Mouse (Mus musculus) lung, postnatal 0 days (tissue): ENCODE data around the gene Hs6st1. TPM values are rescaled to one million over a fixed set of nuclear protein-coding genes. Genes with fewer than 3 reads are reported as not detected.

ENCODE experiments used
- ATAC-seq: fragments of 200-750 bp; cut with Nextera tagmentation; 2 replicates; pipeline ENCODE4 v1.8.0; 2017; ENCODE audit warnings: moderate library complexity
- DNase-seq: peaks from one replicate; pipeline ENCODE4 v3.0.0-alpha.2; 2016; ENCODE audit warnings: low spot score
- H3K27ac ChIP-seq: fragments of 300-500 bp; sonication (generic); 2 replicates; pipeline ENCODE4 v1.5.1; 2014; ENCODE audit warnings: antibody characterized with exemption, mild to moderate bottlenecking, low read length, mixed read lengths
- H3K27me3 ChIP-seq: fragments of 300-500 bp; sonication (generic); replicated peaks from 2 replicates; pipeline ENCODE4 v1.6.1; 2014; ENCODE audit warnings: low read length, mixed read lengths; ENCODE audit not compliant: insufficient read depth
- H3K36me3 ChIP-seq: fragments of 300-500 bp; sonication (generic); 2 replicates; pipeline ENCODE4 v1.6.1; 2014; ENCODE audit warnings: low read length, mixed read lengths; ENCODE audit not compliant: insufficient read depth
- H3K4me1 ChIP-seq: fragments of 300-500 bp; sonication (generic); 2 replicates; pipeline ENCODE4 v1.6.1; 2014; ENCODE audit warnings: antibody characterized with exemption, low read depth, low read length, mixed read lengths; ENCODE audit not compliant: insufficient read depth
- H3K4me2 ChIP-seq: fragments of 300-500 bp; sonication (generic); replicated peaks from 2 replicates; pipeline ENCODE4 v1.6.1; 2014; ENCODE audit warnings: low read depth, mild to moderate bottlenecking, low read length, moderate library complexity, mixed read lengths
- H3K4me3 ChIP-seq: fragments of 300-500 bp; sonication (generic); 2 replicates; pipeline ENCODE4 v1.5.1; 2014; ENCODE audit warnings: low read depth, low read length
- H3K9ac ChIP-seq: fragments of 300-500 bp; sonication (generic); replicated peaks from 2 replicates; pipeline ENCODE4 v1.6.1; 2014; ENCODE audit warnings: low read depth, mild to moderate bottlenecking
- H3K9me3 ChIP-seq: fragments of 300-500 bp; sonication (generic); 2 replicates; pipeline ENCODE4 v1.6.1; 2016; ENCODE audit warnings: low read length, mixed read lengths
- CTCF ChIP-seq: IDR thresholded peaks from 2 replicates; pipeline ENCODE4 v1.5.1; 2016; ENCODE audit warnings: antibody characterized with exemption, mild to moderate bottlenecking
- EP300 ChIP-seq: IDR thresholded peaks from 2 replicates; pipeline ENCODE4 v1.6.1; 2016; ENCODE audit warnings: antibody characterized with exemption, mild to moderate bottlenecking, control low read depth
- WGBS: fragments of 180-500 bp; shearing (Covaris S2); extraction: QIAGEN DNeasy Blood & Tissue Kit; methylation state at CpG from one replicate; pipeline ENCODE4 v1.1.7; 2014; 5-methylcytosine and 5-hydroxymethylcytosine counted together
- polyA plus RNA-seq: library from polyadenylated mRNA; unstranded; fragments of >200 nt; fragmentation: Nextera tagmentation; extraction: Ambion mirVana; gene quantifications from 2 replicates; pipeline ENCODE4 v1.2.1, GENCODE M21; 2015

The Hs6st1 gene
- polyA plus RNA-seq, 1 experiment from 2014 or later, result 4.9 TPM

DNA sequence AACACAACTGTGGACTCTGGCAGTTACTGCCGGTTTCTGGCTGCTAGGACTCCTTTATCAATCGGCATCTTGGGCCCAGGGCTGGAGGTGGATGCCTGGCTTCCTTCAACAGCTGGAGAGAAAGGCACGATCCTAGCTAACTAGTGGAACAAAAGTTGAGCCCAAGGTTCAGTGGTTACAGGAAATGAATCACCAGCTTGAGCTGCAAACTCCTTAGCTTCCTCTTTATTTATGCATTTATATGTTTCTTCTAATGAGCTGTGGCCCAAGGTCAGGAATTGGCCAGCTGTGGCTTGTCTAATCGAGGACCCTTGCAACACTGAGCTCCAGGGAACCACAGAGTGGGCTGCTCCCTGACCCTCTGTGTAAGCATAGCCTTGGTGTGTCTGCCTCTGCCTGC lies 60.9 kb downstream of the Hs6st1 start:
- no peak overlapping the region for H3K27ac ChIP-seq
- TF ChIP-seq CTCF (no peak), EP300 (0 out of 2 replicates have a peak, but pooled peaks have one; percentile 33)
- peak; percentile 80 for DNase-seq
- no peak overlapping the region for H3K4me2 ChIP-seq
- 28% methylated on average over 4 of the region's 4 CpGs for WGBS
- peak; percentile 85 for ATAC-seq
- no peaks in the 10 kb centered on the region for H3K27me3 ChIP-seq
- no peak overlapping the region for H3K9ac ChIP-seq
- H3K36me3 ChIP-seq, result no peaks in the 10 kb centered on the region
- H3K9me3 ChIP-seq, result no peaks in the 10 kb centered on the region
- no peak overlapping the region for H3K4me3 ChIP-seq
- H3K4me1 ChIP-seq, result no peaks in the 10 kb centered on the region

GRCm38 (mm10) chr1:36129881-36130280 lies 61.7 kb downstream of the Hs6st1 start:
- ATAC-seq (no peak), DNase-seq (no peak)
- Histone ChIP-seq H3K4me3 (no peak overlapping the region), H3K9me3 (no peaks in the 10 kb centered on the region), H3K4me1 (no peaks in the 10 kb centered on the region), H3K27ac (no peak overlapping the region), H3K9ac (no peak overlapping the region), H3K27me3 (no peaks in the 10 kb centered on the region), H3K4me2 (no peak overlapping the region), H3K36me3 (no peaks in the 10 kb centered on the region)
- 86% methylated on average over 8 of the region's 8 CpGs for WGBS
- no peak for TF ChIP-seq CTCF
- no peak for TF ChIP-seq EP300

GRCm38 (mm10) chr1:36130307-36131035 lies 62.3 kb downstream of the Hs6st1 start:
- WGBS, result 79% methylated on average over 4 of the region's 4 CpGs
- TF ChIP-seq EP300, result no peak
- TF ChIP-seq CTCF, result no peak
- no peak overlapping the region for H3K9ac ChIP-seq
- H3K27ac ChIP-seq, result no peak overlapping the region
- DNase-seq, result no peak
- no peak overlapping the region for H3K4me3 ChIP-seq
- ATAC-seq, result no peak
- no peaks in the 10 kb centered on the region for H3K9me3 ChIP-seq
- no peak overlapping the region for H3K4me2 ChIP-seq
- H3K4me1 ChIP-seq, result no peaks in the 10 kb centered on the region
- no peaks in the 10 kb centered on the region for H3K27me3 ChIP-seq
- H3K36me3 ChIP-seq, result no peaks in the 10 kb centered on the region

DNA sequence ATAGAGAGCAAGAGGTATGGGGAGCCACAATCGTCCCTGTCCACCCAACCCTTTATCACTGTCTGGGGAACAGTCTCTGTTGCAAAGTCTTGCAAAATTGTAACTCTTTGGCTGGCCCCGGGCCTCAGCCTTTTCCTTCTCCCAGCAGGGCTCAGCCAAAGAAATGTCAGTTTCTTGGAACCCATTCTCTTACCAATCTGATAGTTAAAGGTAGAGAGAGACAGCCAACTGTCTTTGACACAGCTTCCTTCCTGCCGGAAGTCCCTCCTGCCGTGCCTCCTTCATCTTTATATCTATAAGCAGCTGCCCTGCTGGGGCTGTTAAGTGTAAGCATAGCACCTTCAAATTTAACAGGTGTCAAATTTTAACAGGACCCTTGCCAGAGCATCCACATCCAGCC lies 63.0 kb downstream of the Hs6st1 start:
- no peak for DNase-seq
- TF ChIP-seq EP300 (no peak), CTCF (no peak)
- ATAC-seq, result no peak
- H3K4me1 ChIP-seq, result no peaks in the 10 kb centered on the region
- 35% methylated on average over 4 of the region's 4 CpGs for WGBS
- H3K36me3 ChIP-seq, result no peaks in the 10 kb centered on the region
- H3K27me3 ChIP-seq, result no peaks in the 10 kb centered on the region
- H3K27ac ChIP-seq, result no peak overlapping the region
- H3K9me3 ChIP-seq, result no peaks in the 10 kb centered on the region
- no peak overlapping the region for H3K9ac ChIP-seq
- no peak overlapping the region for H3K4me3 ChIP-seq
- H3K4me2 ChIP-seq, result no peak overlapping the region

DNA sequence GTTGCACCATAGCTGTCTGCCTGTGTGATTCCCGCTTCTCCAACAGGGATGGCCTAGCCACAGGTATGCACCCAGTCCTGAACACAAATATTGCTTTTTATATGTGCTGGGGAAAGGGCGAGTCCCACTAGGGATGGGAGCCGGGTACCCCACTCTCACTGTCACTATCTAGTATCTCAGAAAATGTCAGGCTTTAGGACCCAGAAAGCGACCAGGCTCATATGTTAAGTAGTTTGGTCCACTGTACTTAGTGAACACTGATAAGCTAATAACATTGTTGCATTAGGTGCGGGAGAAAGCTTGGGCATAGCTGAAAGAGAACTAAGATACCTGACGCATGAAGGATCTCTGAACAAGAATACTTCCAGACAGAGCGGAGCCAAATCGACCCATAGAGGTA lies 63.6 kb downstream of the Hs6st1 start:
- no peaks in the 10 kb centered on the region for H3K36me3 ChIP-seq
- H3K27me3 ChIP-seq, result no peaks in the 10 kb centered on the region

DNA sequence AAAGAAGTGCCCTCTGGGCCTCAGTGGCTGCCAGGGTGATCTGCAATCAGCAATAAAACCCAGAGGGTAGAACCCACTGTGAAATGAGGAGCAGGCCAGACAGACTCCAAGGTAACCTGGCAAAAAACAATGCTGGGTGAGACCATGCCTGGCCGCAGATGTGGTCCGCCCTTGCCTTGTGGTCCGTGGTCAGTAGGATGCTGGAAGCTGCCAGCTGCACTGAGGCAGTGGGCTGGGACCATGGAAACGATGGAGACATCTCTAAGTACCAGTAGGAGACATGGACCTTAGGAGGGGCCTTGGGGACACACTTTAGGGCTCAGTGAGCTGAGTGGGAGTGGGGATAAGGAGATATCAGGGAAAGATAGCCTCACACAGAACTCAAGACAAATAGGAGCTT lies 64.0 kb downstream of the Hs6st1 start:
- Histone ChIP-seq H3K9me3 (no peaks in the 10 kb centered on the region), H3K9ac (no peak overlapping the region), H3K27me3 (no peaks in the 10 kb centered on the region), H3K4me1 (no peaks in the 10 kb centered on the region), H3K4me3 (no peak overlapping the region), H3K27ac (no peak overlapping the region), H3K4me2 (no peak overlapping the region), H3K36me3 (no peaks in the 10 kb centered on the region)
- ATAC-seq (no peak), DNase-seq (no peak)
- WGBS, result 71% methylated on average over 4 of the region's 4 CpGs
- no peak for TF ChIP-seq CTCF
- no peak for TF ChIP-seq EP300

More for the DNA sequence above, 63.6 kb downstream of the Hs6st1 start:
- DNase-seq (peak; percentile 27), ATAC-seq (peak; percentile 18; the same call in 1 of the 2 replicates)
- Histone ChIP-seq H3K4me2 (no peak overlapping the region), H3K9me3 (no peaks in the 10 kb centered on the region), H3K4me3 (no peak overlapping the region), H3K4me1 (no peaks in the 10 kb centered on the region), H3K9ac (no peak overlapping the region), H3K27ac (no peak overlapping the region)
- WGBS, result 53% methylated on average over 8 of the region's 8 CpGs
- TF ChIP-seq EP300 (no peak), CTCF (no peak)

DNA sequence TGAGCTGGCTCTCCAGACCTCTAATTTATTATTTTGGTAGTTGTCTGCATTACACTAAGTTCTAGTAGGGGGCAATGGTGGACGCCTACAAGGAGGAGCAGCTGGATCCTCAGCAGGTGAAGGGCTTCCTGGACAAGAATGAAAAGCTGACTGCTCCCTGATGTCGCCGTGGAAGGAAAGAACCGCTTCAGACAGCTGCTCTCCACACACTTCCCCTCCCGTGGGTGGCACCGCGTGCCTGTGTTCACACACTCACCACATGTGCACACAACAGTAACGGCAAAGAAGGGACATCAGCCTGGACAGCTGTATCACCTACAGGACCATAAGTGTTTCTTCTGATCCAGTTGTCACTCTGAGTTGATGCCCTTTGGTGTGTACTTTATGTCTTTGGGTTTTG lies 64.8 kb downstream of the Hs6st1 start:
- Histone ChIP-seq H3K9me3 (no peaks in the 10 kb centered on the region), H3K27me3 (no peaks in the 10 kb centered on the region), H3K27ac (no peak overlapping the region), H3K4me3 (no peak overlapping the region), H3K36me3 (no peaks in the 10 kb centered on the region), H3K4me1 (no peaks in the 10 kb centered on the region), H3K9ac (no peak overlapping the region), H3K4me2 (no peak overlapping the region)
- 52% methylated on average over 8 of the region's 8 CpGs for WGBS
- ATAC-seq (no peak), DNase-seq (no peak)
- no peak for TF ChIP-seq EP300
- no peak for TF ChIP-seq CTCF
